Mouse (Mus musculus) testis, adult 2 months (tissue): Measurements from ENCODE around the gene Tmcc2.

ENCODE experiments used
- CTCF ChIP-seq: fragments of 200-500 bp; IDR thresholded peaks from 2 replicates; pipeline ENCODE4 v1.5.1; 2012; ENCODE audit warnings: low read depth, mild to moderate bottlenecking, inconsistent platforms, low read length, moderate library complexity; ENCODE audit not compliant: control insufficient read depth, insufficient read depth, insufficient replicate concordance
- POLR2A ChIP-seq: fragments of 200-500 bp; IDR thresholded peaks from 2 replicates; pipeline ENCODE4 v1.6.1; 2012; ENCODE audit warnings: low read depth, mild to moderate bottlenecking, inconsistent platforms, low read length, moderate library complexity; ENCODE audit not compliant: control insufficient read depth

DNA sequence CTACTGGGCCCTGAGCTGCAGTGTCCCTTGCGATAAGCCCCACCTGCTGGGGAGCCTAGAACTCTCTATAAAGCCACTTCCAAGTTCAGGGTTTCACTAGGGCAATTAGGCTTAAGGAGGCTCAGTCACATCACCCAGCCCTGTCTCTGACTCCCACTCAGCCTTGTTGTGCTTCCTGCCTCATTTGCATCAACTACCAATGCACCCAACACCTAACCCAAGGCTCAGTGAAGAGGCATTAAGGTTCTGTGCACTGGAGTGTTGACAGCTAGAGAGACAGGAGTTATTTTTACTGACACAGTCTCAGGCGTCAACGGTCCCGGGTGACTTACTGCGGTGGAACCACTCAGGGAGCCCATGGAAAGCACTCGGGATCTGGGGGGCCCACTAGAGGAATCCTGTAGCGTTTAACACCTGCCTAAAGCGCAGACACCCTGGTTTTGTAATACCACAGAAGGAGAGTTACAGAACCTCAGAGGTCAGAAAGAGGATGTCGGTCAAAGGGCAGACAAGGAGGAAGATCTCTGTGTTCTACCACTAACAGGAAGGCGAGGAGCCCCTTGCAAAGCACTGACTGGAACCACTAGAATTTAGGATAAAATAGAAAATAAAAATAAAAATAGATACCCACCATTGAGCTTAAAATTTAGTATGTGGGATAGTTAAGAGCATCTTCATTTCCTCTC lies 79.8 kb downstream of the Tmcc2 start:
- TF ChIP-seq CTCF: no peak
- no peak for TF ChIP-seq POLR2A
